Mouse (Mus musculus): ENCODE measurements around the gene Brsk2.

DNA sequence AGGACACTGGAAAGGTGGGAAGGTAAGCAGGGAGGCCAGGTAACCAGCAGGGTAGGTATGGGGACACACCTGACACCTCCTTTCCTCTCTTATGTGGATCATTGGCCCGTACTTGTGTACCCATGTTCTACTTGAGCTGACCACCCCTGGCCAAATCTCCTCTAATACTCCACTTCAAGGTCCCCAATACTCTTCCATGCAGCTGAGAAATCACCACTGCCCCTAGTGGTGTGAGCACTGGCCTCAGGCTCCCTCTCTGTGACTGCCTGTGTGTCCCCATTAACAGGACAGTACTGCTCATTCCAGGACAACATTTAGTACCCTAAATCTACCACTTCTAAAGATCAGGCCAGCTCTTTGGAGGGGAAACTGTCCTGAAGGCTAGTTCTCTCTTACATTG lies 1.5 kb upstream of the Brsk2 start:
- 0 out of 2 replicates have a peak, but pooled peaks have one; percentile 5 for TF ChIP-seq CTCF (IDR thresholded peaks at IDR 0.05; ENCODE audit: low read depth)
- TF ChIP-seq EP300 (IDR thresholded peaks at IDR 0.05; ENCODE audit: low read depth) = no peak
